Mouse (Mus musculus): Measurements from ENCODE around the gene Safb. TPM values are rescaled to one million over a fixed set of nuclear protein-coding genes. Genes with fewer than 3 reads are reported as not detected.

The Safb gene
- total and polyA plus RNA-seq, 2 experiments, result 20.8 to 56.2 TPM

DNA sequence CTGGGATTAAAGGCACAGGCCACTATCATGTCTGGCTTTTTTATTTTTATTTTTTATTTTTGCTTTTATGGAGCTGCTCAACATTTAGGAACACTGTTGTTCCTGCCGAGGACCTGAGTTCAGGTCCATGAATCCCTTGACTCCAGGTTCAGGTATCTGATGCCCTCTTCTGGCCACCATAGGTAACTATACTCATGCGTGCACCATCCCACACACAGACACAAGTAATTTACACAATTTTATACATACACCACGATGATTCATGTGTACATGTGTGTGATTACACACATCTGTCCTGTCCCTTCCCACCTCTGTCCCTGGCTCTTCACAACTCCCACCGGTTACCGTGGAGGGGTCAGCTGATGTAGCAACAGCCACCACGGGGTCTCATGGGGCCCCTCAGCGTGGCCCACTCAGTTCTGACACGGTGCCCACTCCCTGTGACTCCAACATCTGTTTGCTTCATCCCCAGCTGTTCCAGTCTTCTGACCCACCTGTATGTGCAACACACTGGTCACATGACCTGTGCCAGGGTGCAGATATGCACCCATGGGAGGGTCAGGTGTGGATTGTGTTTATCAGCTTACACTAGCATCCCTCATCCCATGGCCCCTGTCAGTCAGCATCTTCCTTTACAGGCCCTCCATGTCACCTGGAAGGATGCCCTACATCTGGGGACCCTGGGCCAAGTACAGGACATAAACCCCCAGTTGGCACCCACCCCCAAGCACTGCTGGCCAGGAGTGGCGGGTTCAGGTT is 36.6 kb upstream of the Safb start:
- TF ChIP-seq POLR2A (IDR thresholded peaks at IDR 0.05; ENCODE audit: extremely low read depth, insufficient read depth, low read length) (no peak), CTCF (IDR thresholded peaks at IDR 0.05; ENCODE audit: low read depth, low read length) (no peak)
- Histone ChIP-seq H3K36me3 (ENCODE audit: control insufficient read depth, insufficient read depth, low read length) (no peaks in the 10 kb centered on the region), H3K79me2 (ENCODE audit: control insufficient read depth, insufficient read depth, low read length) (no peaks in the 10 kb centered on the region), H3K4me3 (ENCODE audit: insufficient read depth, low read depth, low read length) (no peak overlapping the region), H3K27me3 (ENCODE audit: control insufficient read depth, insufficient read depth, low read length) (no peaks in the 10 kb centered on the region), H3K4me1 (ENCODE audit: control insufficient read depth, insufficient read depth, low read length) (no peaks in the 10 kb centered on the region), H3K27ac (replicated peaks; ENCODE audit: insufficient read depth, low read depth, low read length) (no peak overlapping the region), H3K9ac (ENCODE audit: low read depth, low read length) (no peak overlapping the region)
- no peak for DNase-seq (ENCODE audit: extremely low read depth, low read depth, low spot score)
- 72% methylated on average over 9 of the region's 9 CpGs for WGBS

DNA sequence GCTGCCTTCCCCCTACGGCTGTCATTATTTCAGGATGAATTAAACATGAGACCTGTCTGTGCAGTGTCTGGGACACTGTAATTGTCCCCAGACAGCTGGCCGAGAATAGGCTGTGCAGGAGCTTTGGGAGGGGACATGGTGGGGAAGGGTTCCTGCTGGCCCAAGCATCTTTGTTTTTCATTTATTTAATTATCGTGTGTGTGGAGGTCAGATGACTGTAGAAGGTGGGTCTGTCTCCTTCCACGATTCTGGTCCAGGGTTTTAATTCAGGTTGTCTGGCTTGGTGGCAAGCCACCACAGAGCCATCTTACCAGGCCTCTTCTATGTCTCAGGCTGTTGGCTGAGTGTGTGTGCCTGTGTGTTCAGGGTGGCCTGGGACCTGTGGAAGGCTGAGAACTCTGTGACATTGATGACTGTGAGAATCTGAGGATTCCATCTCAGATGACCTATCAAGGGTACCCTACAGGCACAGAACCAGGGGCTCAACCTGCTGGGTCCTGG is 36.0 kb upstream of the Safb start:
- no peaks in the 10 kb centered on the region for H3K79me2 ChIP-seq (ENCODE audit: control insufficient read depth, insufficient read depth, low read length)
- H3K36me3 ChIP-seq (ENCODE audit: control insufficient read depth, insufficient read depth, low read length), result no peaks in the 10 kb centered on the region
- H3K27me3 ChIP-seq (ENCODE audit: control insufficient read depth, insufficient read depth, low read length), result no peaks in the 10 kb centered on the region
- no peak for TF ChIP-seq POLR2A (IDR thresholded peaks at IDR 0.05; ENCODE audit: extremely low read depth, insufficient read depth, low read length)
- WGBS, result 81% methylated on average over 4 of the region's 4 CpGs
- DNase-seq (ENCODE audit: extremely low read depth, low read depth, low spot score), result no peak
- H3K27ac ChIP-seq (replicated peaks; ENCODE audit: insufficient read depth, low read depth, low read length), result no peak overlapping the region
- no peaks in the 10 kb centered on the region for H3K4me1 ChIP-seq (ENCODE audit: control insufficient read depth, insufficient read depth, low read length)
- no peak overlapping the region for H3K9ac ChIP-seq (ENCODE audit: low read depth, low read length)
- no peak overlapping the region for H3K4me3 ChIP-seq (ENCODE audit: insufficient read depth, low read depth, low read length)

DNA sequence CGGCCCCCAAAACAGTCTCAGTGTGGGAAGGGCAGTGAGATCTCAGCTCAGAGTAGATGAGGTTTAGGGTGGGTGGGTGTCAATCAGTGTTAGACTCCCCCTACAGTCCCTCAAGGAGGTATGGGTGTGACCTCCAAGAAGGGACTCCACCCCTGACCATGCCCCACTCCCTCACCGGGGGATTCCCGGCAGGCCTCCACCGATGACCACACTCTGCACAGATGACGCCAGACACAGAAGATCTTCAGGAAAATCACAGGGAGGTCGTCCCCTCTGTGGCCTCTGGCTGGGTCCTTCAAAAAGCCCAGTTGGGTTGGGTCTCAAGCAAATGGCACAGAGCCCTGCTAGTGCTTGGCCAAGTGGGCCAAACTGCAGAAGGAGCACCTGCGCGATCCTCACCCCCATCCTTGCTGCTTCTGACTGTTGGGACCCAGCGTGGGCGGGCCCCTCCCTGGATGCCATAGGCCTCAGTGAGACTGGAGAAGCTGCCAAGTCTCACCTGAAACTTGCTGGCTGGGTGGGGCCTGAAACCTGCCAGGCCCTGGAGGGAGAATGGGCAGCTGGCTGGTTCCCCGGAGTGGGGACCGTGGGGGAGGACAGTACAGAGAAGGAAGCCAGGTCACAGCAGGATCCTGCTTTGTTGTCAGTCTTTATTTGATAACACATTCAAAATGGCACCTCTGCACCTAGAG is 33.7 kb upstream of the Safb start:
- no peak overlapping the region for H3K4me3 ChIP-seq (ENCODE audit: insufficient read depth, low read depth, low read length)
- no peak for DNase-seq (ENCODE audit: extremely low read depth, low read depth, low spot score)
- H3K27me3 ChIP-seq (ENCODE audit: control insufficient read depth, insufficient read depth, low read length), result no peaks in the 10 kb centered on the region
- no peaks in the 10 kb centered on the region for H3K79me2 ChIP-seq (ENCODE audit: control insufficient read depth, insufficient read depth, low read length)
- TF ChIP-seq POLR2A (IDR thresholded peaks at IDR 0.05; ENCODE audit: extremely low read depth, insufficient read depth, low read length) (no peak), CTCF (IDR thresholded peaks at IDR 0.05; ENCODE audit: low read depth, low read length) (no peak)
- 79% methylated on average over 12 of the region's 12 CpGs for WGBS
- H3K27ac ChIP-seq (replicated peaks; ENCODE audit: insufficient read depth, low read depth, low read length), result no peak overlapping the region
- no peak overlapping the region for H3K9ac ChIP-seq (ENCODE audit: low read depth, low read length)
- no peaks in the 10 kb centered on the region for H3K36me3 ChIP-seq (ENCODE audit: control insufficient read depth, insufficient read depth, low read length)
- H3K4me1 ChIP-seq (ENCODE audit: control insufficient read depth, insufficient read depth, low read length), result no peaks in the 10 kb centered on the region

DNA sequence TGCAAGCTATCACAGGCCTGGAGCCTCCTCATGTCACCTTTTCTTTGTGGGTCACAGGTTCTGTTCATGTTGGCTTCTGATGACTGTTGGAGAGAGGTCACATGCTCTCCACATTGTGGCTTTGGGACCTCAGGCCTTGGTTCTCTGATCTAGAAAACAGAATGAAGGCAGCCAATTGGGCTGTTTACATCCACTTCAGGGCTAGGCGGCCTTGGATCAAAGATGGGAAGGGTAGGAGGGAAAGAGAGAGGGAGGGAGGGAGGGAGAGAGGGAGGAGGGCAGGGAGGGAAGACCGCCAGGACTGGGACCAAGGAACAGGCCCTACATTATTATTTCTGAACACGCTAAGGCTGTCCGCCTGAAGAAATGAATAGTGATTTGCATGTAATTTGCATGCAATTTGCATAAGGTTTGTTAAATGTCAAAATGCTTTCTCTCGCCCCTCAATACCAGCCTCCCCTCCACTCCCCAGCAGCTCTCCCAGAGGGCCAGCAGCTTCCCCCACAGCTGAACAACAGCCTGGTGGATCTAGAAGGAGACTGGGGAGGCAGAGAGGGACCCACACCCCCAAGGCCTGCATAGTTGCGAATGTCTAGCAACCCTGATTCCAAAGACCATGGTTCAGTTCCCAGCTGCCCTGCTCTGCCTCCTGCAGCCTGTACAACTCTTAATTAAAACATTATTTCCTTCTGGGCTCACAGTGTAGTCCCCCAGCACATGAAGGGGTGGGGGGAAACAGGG is 32.6 kb upstream of the Safb start:
- H3K79me2 ChIP-seq (ENCODE audit: control insufficient read depth, insufficient read depth, low read length), result no peaks in the 10 kb centered on the region
- H3K4me1 ChIP-seq (ENCODE audit: control insufficient read depth, insufficient read depth, low read length), result no peaks in the 10 kb centered on the region
- no peak overlapping the region for H3K27ac ChIP-seq (replicated peaks; ENCODE audit: insufficient read depth, low read depth, low read length)
- H3K9ac ChIP-seq (ENCODE audit: low read depth, low read length), result no peak overlapping the region
- 92% methylated on average over 6 of the region's 6 CpGs for WGBS
- no peaks in the 10 kb centered on the region for H3K27me3 ChIP-seq (ENCODE audit: control insufficient read depth, insufficient read depth, low read length)
- H3K4me3 ChIP-seq (ENCODE audit: insufficient read depth, low read depth, low read length), result no peak overlapping the region
- DNase-seq (ENCODE audit: extremely low read depth, low read depth, low spot score), result no peak
- H3K36me3 ChIP-seq (ENCODE audit: control insufficient read depth, insufficient read depth, low read length), result no peaks in the 10 kb centered on the region
- TF ChIP-seq CTCF (IDR thresholded peaks at IDR 0.05; ENCODE audit: low read depth, low read length) (no peak), POLR2A (IDR thresholded peaks at IDR 0.05; ENCODE audit: extremely low read depth, insufficient read depth, low read length) (no peak)

GRCm38 (mm10) chr17:56552781-56553363 is 31.8 kb upstream of the Safb start:
- Histone ChIP-seq H3K9ac (ENCODE audit: low read depth, low read length) (no peak overlapping the region), H3K27me3 (ENCODE audit: control insufficient read depth, insufficient read depth, low read length) (no peaks in the 10 kb centered on the region), H3K36me3 (ENCODE audit: control insufficient read depth, insufficient read depth, low read length) (no peaks in the 10 kb centered on the region), H3K27ac (replicated peaks; ENCODE audit: insufficient read depth, low read depth, low read length) (no peak overlapping the region), H3K79me2 (ENCODE audit: control insufficient read depth, insufficient read depth, low read length) (no peaks in the 10 kb centered on the region), H3K4me1 (ENCODE audit: control insufficient read depth, insufficient read depth, low read length) (no peaks in the 10 kb centered on the region), H3K4me3 (ENCODE audit: insufficient read depth, low read depth, low read length) (no peak overlapping the region; the same call in 1 of the 2 replicates)
- peak; percentile 51 for DNase-seq (ENCODE audit: extremely low read depth, low read depth, low spot score)
- 73% methylated on average over 5 of the region's 5 CpGs for WGBS
- TF ChIP-seq CTCF (IDR thresholded peaks at IDR 0.05; ENCODE audit: low read depth, low read length) (peak; percentile 100), POLR2A (IDR thresholded peaks at IDR 0.05; ENCODE audit: extremely low read depth, insufficient read depth, low read length) (no peak)

Measured in liver, adult 2 months (tissue).